Mouse (Mus musculus): ENCODE results near the gene Pcgf1. TPM values are rescaled to one million over a fixed set of nuclear protein-coding genes. Genes with fewer than 3 reads are reported as not detected.

Pcgf1 gene
- polyA plus RNA-seq, 1 experiment from 2014 or later, result 48.1 TPM

GRCm38 (mm10) chr6:83108762-83109668 is 31.3 kb downstream of the Pcgf1 start, which contains the start of gene Mrpl53:
Gene Mrpl53 (plus strand): TSS chr6:83109040.
- peak; percentile 83 for ATAC-seq (replicated peaks)
- Histone ChIP-seq H3K9ac (replicated peaks) (peak within 1 kb of the TSS; percentile 89), H3K4me3 (peak within 1 kb of the TSS; percentile 87), H3K4me2 (replicated peaks) (peak within 1 kb of the TSS; percentile 83), H3K27me3 (no peaks in the 10 kb centered on the region), H3K27ac (replicated peaks) (peak within 1 kb of the TSS; percentile 80), H3K36me3 (peaks cover 4% of the 10 kb centered on the region; the same call in 1 of the 2 replicates), H3K4me1 (peaks cover 22% of the 10 kb centered on the region), H3K9me3 (no peaks in the 10 kb centered on the region)
- under 1% methylated on average over 76 of the region's 76 CpGs for WGBS

- H3K36me3 ChIP-seq, result peaks cover 4% of the 10 kb centered on the region; the same call in 1 of the 2 replicates
These were observed 34.0 kb downstream of the Pcgf1 start for GRCm38 (mm10) chr6:83111510-83112136.

GRCm38 (mm10) chr6:83115011-83115671 is 37.5 kb downstream of the Pcgf1 start, which contains the start of gene Mogs:
Gene Mogs (plus strand): TSS chr6:83115496.
- H3K36me3 ChIP-seq, result peaks cover 29% of the 10 kb centered on the region; the same call in 1 of the 2 replicates
- H3K9ac ChIP-seq (replicated peaks), result peak within 1 kb of the TSS; percentile 81
- H3K27ac ChIP-seq (replicated peaks), result peak within 1 kb of the TSS; percentile 79
- H3K9me3 ChIP-seq, result no peaks in the 10 kb centered on the region
- H3K27me3 ChIP-seq, result no peaks in the 10 kb centered on the region
- ATAC-seq (replicated peaks), result peak; percentile 90
- peaks cover 40% of the 10 kb centered on the region for H3K4me1 ChIP-seq
- peak within 1 kb of the TSS; percentile 77 for H3K4me3 ChIP-seq
- peak within 1 kb of the TSS; percentile 97 for H3K4me2 ChIP-seq (replicated peaks)
- WGBS, result 1% methylated on average over 43 of the region's 58 CpGs

More at GRCm38 (mm10) chr6:83111510-83112136, 34.0 kb downstream of the Pcgf1 start:
- WGBS, result 97% methylated on average over 4 of the region's 4 CpGs
- H3K4me2 ChIP-seq (replicated peaks), result no peak overlapping the region
- H3K27me3 ChIP-seq, result no peaks in the 10 kb centered on the region
- H3K9me3 ChIP-seq, result no peaks in the 10 kb centered on the region
- H3K4me3 ChIP-seq, result no peak overlapping the region
- no peak overlapping the region for H3K27ac ChIP-seq (replicated peaks)
- peaks cover 39% of the 10 kb centered on the region for H3K4me1 ChIP-seq
- ATAC-seq (replicated peaks), result no peak
- H3K9ac ChIP-seq (replicated peaks), result no peak overlapping the region

GRCm38 (mm10) chr6:83115682-83116372 is 38.2 kb downstream of the Pcgf1 start:
- H3K9ac ChIP-seq (replicated peaks), result peak overlapping the region; percentile 81
- peaks cover 44% of the 10 kb centered on the region for H3K4me1 ChIP-seq
- H3K4me2 ChIP-seq (replicated peaks), result peak overlapping the region; percentile 97
- peak; percentile 62 for ATAC-seq (replicated peaks)
- 1% methylated on average over 47 of the region's 48 CpGs for whole genome bisulfite sequencing
- H3K27me3 ChIP-seq, result no peaks in the 10 kb centered on the region
- H3K27ac ChIP-seq (replicated peaks), result peak overlapping the region; percentile 79
- H3K4me3 ChIP-seq, result peak overlapping the region; percentile 77
- no peaks in the 10 kb centered on the region for H3K9me3 ChIP-seq
- H3K36me3 ChIP-seq, result peaks cover 26% of the 10 kb centered on the region; the same call in 1 of the 2 replicates

- Histone ChIP-seq H3K4me2 (replicated peaks) (peak overlapping the region; percentile 97), H3K4me3 (peak overlapping the region; percentile 77), H3K27me3 (no peaks in the 10 kb centered on the region), H3K4me1 (peaks cover 44% of the 10 kb centered on the region), H3K9me3 (no peaks in the 10 kb centered on the region), H3K36me3 (peaks cover 25% of the 10 kb centered on the region; the same call in 1 of the 2 replicates), H3K27ac (replicated peaks) (no peak overlapping the region), H3K9ac (replicated peaks) (peak overlapping the region; percentile 81)
- WGBS, result 76% methylated on average over 11 of the region's 11 CpGs
- ATAC-seq (replicated peaks), result no peak
These were observed 38.9 kb downstream of the Pcgf1 start for GRCm38 (mm10) chr6:83116373-83117164.

- Histone ChIP-seq H3K27me3 (no peaks in the 10 kb centered on the region), H3K36me3 (peaks cover 25% of the 10 kb centered on the region; the same call in 1 of the 2 replicates), H3K4me2 (replicated peaks) (no peak overlapping the region), H3K4me3 (no peak overlapping the region), H3K27ac (replicated peaks) (no peak overlapping the region), H3K9ac (replicated peaks) (0 out of 2 replicates have a peak overlapping the region, but pooled peaks have one; percentile 81), H3K9me3 (no peaks in the 10 kb centered on the region), H3K4me1 (peaks cover 45% of the 10 kb centered on the region)
- WGBS, result 84% methylated on average over 4 of the region's 4 CpGs
- ATAC-seq (replicated peaks), result no peak
These were observed 39.4 kb downstream of the Pcgf1 start for GRCm38 (mm10) chr6:83117165-83117438.

- no peaks in the 10 kb centered on the region for H3K9me3 ChIP-seq
- no peak overlapping the region for H3K27ac ChIP-seq (replicated peaks)
- ATAC-seq (replicated peaks), result no peak
- H3K4me1 ChIP-seq, result peaks cover 51% of the 10 kb centered on the region
- no peak overlapping the region for H3K4me2 ChIP-seq (replicated peaks)
- 91% methylated on average over 13 of the region's 13 CpGs for WGBS
- H3K9ac ChIP-seq (replicated peaks), result no peak overlapping the region
- no peak overlapping the region for H3K4me3 ChIP-seq
- H3K27me3 ChIP-seq, result no peaks in the 10 kb centered on the region
- peaks cover 25% of the 10 kb centered on the region; the same call in 1 of the 2 replicates for H3K36me3 ChIP-seq
These were observed 39.9 kb downstream of the Pcgf1 start for GRCm38 (mm10) chr6:83117616-83118015.

GRCm38 (mm10) chr6:83118369-83118768 is 40.7 kb downstream of the Pcgf1 start:
- Histone ChIP-seq H3K4me1 (peaks cover 58% of the 10 kb centered on the region), H3K9ac (replicated peaks) (no peak overlapping the region), H3K4me3 (no peak overlapping the region), H3K9me3 (no peaks in the 10 kb centered on the region), H3K27me3 (no peaks in the 10 kb centered on the region), H3K27ac (replicated peaks) (no peak overlapping the region), H3K4me2 (replicated peaks) (no peak overlapping the region), H3K36me3 (peaks cover 25% of the 10 kb centered on the region; the same call in 1 of the 2 replicates)
- WGBS, result 85% methylated on average over 11 of the region's 11 CpGs
- ATAC-seq (replicated peaks), result no peak

GRCm38 (mm10) chr6:83118825-83119733 is 41.4 kb downstream of the Pcgf1 start:
- H3K4me1 ChIP-seq, result peaks cover 65% of the 10 kb centered on the region

GRCm38 (mm10) chr6:83119734-83120051 is 42.0 kb downstream of the Pcgf1 start:
- WGBS, result 83% methylated on average over 7 of the region's 7 CpGs
- peak overlapping the region; percentile 86 for H3K4me3 ChIP-seq
- no peaks in the 10 kb centered on the region for H3K27me3 ChIP-seq
- peak overlapping the region; percentile 95; the same call in 1 of the 2 replicates for H3K27ac ChIP-seq (replicated peaks)
- peaks cover 66% of the 10 kb centered on the region for H3K4me1 ChIP-seq
- no peaks in the 10 kb centered on the region for H3K9me3 ChIP-seq
- peak overlapping the region; percentile 95 for H3K9ac ChIP-seq (replicated peaks)
- H3K36me3 ChIP-seq, result peaks cover 25% of the 10 kb centered on the region; the same call in 1 of the 2 replicates
- ATAC-seq (replicated peaks), result no peak
- peak overlapping the region; percentile 95 for H3K4me2 ChIP-seq (replicated peaks)

More at GRCm38 (mm10) chr6:83118825-83119733, 41.4 kb downstream of the Pcgf1 start:
- peak overlapping the region; percentile 95; the same call in 1 of the 2 replicates for H3K4me2 ChIP-seq (replicated peaks)
- no peaks in the 10 kb centered on the region for H3K27me3 ChIP-seq
- 83% methylated on average over 14 of the region's 14 CpGs for WGBS
- H3K9me3 ChIP-seq, result no peaks in the 10 kb centered on the region
- H3K4me3 ChIP-seq, result peak overlapping the region; percentile 86; the same call in 1 of the 2 replicates
- 0 out of 2 replicates have a peak overlapping the region, but pooled peaks have one; percentile 95 for H3K9ac ChIP-seq (replicated peaks)
- no peak for ATAC-seq (replicated peaks)
- no peak overlapping the region for H3K27ac ChIP-seq (replicated peaks)
- H3K36me3 ChIP-seq, result peaks cover 25% of the 10 kb centered on the region; the same call in 1 of the 2 replicates

Measured in forebrain, embryonic 15.5 days (tissue).